Mouse (Mus musculus) thymus, postnatal 4 days (tissue): ENCODE data around the gene Fstl1.

Experiments
- DNase-seq: peaks from one replicate; pipeline ENCODE4 v3.0.0; 2021

Fstl1 gene

DNA sequence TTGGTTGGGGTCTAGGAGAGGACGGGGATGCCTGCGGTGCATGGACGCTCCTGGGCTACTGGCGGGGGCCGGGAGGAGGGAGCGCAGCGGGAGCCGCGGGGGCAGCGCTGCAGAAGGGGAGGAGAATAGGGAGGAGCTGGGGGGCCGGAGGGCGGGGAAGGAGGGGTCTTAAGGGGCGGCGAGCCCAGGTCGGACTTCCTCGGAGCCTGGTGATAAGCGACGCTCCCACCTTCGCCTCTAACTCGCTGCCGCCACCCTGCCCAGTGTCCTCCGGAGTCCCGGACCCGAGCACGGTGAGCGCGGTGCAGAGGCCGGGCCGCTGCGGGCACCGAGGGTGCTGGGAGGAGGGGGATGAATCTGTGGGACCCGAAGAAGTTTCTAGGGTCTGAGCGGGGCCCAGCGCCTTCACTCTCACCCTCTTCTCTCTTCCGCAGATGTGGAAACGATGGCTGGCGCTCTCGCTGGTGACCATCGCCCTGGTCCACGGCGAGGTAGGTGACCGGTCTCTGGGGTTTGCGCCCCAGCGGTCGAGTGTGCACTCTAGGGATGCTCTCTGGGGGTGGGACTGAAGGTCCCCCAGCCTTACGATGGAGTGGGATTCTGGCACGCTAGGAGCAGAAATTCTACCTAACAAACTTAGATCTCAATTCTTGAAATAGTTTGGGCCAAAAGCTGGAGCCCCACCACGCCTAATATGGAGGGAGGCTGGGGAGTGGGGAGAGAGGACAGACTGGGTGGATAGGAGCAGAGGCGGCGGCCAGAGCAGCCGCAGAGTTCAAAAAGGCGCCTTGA lies at the start of gene Fstl1:
Fstl1 (plus strand) TSS at position 14 of the 792 bp plus-strand sequence.
- peak; percentile 14 for DNase-seq

GRCm38 (mm10) chr16:37728674-37729073 lies 48.0 kb upstream of the Fstl1 start:
- DNase-seq: no peak

- no peak for DNase-seq
Observed at GRCm38 (mm10) chr16:37729381-37730150, 47.1 kb upstream of the Fstl1 start.

DNA sequence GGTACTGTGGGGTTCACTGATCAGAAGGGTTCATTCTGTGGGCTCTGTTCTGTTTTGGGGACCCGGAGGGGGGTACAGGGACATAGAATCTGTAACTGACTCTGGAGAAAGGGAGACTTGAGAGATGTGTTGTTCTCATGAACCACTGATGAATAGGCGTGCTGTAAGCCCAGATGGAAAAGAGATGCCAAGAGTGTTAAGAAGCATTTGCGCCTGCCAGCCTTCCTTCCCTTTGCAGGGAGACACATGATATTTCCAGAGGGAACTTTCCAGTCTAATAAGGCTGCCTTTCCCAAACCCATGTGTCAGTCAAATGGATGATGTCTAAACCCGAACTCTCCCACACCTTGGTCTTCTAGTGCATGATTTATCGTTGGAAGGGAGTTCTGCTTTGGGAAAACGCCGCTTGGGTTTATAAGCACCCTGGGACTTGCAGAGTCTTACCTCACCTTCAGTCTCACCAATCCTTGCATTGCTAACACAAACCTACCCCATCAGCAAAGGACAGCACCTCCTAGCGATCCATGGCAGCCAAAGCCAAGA lies 46.3 kb upstream of the Fstl1 start:
- DNase-seq: no peak

DNA sequence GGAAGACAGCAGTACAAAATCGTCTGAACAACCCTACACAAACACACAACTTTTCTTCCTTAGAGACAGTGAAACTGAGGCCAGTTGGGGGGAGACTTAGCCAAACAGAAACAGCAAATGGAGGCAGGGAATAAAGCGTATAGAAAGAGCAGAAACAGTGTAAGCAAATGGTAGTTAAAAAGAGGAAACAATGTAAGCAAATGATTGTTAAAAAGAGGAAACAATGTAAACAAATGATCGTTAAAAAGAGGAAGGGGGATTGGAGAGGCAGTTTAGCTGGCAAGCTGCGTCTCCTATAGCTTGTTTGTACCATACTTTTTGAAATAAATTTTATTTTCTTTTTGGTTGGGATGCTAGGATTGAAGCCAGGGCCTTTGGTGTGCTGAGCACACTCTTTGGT lies 45.2 kb upstream of the Fstl1 start:
- no peak for DNase-seq

GRCm38 (mm10) chr16:37732023-37732761 lies 44.5 kb upstream of the Fstl1 start:
- DNase-seq: no peak

DNA sequence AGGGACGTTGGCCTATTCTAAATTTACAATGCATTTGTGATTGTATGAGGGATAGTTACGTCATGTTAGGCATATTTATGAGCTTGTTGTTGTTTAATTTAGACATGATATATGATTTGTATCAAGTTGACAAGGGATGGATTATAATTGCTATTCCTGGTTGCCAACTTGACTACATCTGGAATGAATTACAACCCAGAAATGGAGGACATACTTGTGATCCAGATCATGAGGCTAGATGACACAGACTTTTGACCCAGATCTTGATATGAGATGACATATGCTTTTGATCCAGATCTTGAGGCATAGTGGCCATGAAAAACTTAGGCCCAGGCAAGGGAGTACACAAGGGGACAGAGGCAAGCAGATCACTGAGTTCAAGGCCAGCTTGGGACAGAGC lies 36.6 kb upstream of the Fstl1 start:
- no peak for DNase-seq

DNA sequence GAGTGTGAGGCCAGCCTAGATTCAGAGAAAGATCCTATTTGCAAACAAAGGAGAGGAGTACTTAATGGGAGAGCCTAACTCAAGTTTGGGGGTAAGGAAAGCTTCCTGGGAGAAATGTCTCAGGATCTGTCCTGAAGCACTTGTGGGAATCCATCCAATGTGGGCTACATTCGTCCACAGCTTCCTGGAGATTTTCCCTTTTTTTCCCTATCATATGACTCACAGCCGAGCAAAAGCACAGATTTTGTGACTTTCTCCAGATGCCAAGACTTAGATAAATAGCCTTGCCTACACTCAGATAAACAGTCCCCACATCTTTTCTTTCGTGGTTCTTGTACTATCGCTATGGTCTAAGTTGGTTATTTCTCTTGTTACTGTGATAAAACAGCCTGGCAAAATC lies 34.4 kb upstream of the Fstl1 start:
- no peak for DNase-seq

GRCm38 (mm10) chr16:37752876-37753275 lies 23.8 kb upstream of the Fstl1 start:
- no peak for DNase-seq

- no peak for DNase-seq
Observed at GRCm38 (mm10) chr16:37753809-37754208, 22.9 kb upstream of the Fstl1 start.

DNA sequence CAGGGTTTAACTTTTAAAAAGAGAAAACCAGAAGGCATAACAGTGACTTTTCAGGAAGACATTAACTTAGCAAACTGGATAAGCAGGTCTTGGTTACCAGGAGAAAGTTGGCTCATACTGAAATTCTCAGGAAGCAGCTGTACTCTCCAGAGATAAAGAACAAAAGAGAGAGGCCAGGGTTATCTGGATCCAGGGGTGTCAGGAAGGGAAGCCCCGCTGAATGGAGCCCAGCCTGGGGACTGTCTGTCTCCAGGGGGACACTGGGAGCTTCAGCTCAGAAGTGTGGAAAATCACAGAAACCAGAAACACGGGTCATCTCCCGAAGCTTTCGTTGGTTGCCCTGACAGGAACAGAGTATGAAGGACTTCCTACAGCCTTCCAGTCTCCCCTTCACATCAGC lies 22.2 kb upstream of the Fstl1 start:
- DNase-seq: no peak

- DNase-seq: no peak
Observed at GRCm38 (mm10) chr16:37757223-37757622, 19.4 kb upstream of the Fstl1 start.

GRCm38 (mm10) chr16:37763797-37764196 lies 12.9 kb upstream of the Fstl1 start:
- DNase-seq: no peak

DNA sequence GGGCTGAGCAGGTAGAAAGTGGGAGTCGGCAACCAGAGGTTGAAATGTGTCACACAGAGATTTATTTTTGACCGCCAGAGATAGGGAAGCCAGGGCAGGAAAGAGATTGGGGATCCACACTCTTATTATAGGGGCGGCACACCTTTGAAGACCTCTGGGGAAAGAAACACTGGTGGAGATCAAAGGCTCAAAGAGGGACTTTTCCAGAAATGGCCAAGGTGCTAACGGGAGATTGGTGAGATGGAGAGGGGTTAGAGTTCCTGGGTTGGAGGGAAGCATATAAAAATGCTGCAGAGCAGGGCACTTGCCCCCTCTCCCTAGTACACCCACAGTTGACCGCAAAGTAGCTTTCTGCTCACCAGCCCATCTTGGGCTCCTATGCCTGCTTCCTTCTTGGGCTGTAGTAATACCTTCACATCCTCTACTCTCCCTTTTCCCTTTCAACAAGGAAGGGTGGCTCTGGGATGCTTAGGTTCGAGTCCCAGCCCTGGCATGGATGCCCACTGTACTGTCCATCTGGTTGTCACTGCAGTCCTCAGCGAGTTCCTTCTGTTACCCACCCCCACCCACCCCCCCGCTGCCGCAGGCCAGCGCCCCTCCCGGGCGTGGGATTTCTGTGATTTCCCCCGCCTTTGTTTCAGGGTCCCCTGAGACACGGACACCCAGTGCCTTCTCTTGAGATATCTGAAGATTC lies 360 bp upstream of the Fstl1 start:
- DNase-seq: no peak

DNA sequence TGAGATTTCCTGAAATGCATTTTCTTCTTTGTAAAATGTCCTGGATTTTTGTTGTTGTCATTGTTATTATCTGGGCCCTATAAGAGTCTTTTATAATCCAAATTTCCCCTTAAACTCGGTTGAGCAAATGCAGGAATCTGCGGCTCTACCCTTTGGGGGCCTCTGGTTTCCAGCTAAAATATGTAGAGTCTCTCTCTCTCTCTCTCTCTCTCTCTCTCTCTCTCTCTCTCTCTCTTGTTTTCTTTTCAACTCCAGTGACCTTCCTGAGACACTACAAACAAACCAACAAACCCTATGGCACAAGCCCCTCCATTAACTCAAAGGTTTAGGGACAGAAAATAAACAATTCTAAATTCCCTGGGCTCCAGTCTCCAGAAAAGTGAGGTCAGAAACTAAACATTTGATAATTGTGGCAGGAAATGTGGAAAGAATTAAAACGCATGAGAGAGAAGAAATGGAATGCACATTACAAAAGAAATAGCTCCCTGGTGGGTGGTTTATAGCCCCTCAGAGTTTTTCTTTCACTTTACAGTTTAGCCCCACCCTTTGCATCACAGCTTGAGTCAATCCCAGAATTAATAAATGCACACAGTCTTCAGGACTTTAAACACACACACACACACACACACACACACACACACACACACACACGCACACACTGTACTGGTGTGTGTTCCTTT lies 1.3 kb downstream of the Fstl1 start:
- DNase-seq: no peak

GRCm38 (mm10) chr16:37778529-37778928 lies 1.9 kb downstream of the Fstl1 start:
- no peak for DNase-seq

GRCm38 (mm10) chr16:37779651-37780280 lies 3.1 kb downstream of the Fstl1 start:
- DNase-seq: no peak

DNA sequence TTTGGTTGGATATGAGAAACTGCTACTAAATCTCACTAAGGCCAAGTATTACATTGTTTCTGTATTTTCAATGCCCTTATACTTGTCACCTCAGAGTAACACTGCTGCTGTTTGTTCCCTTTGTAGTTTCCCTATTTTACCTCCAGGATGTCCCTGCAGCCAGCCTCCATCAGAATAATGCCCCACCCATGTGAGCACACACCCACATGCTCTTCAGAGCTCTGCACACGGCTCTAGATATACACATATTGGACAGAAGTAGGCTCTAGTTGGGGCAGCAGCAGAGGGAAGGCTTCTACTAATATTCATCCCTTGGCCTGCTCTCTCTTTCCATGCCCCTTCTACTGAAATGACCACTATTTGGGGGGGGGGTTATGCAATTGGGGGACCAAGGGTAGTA lies 3.7 kb downstream of the Fstl1 start:
- DNase-seq: no peak

DNA sequence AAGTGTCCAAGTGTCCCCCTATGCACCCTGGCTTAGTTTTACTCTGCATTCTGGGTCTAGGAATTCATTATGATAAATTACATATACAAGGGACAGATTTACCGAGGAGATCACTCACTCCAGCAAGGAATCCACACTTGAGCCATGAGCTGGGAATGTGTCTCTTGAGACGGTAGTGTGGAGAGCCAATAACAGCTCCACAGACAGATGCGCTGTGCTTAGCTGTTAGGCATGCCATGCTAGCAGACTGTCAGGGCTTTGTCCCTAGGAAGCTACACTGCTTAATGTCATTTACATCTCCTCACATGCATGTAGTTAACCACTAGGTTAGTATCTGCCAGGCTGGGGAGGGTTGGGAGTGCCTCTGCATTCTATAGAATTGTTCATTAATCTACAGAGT lies 4.2 kb downstream of the Fstl1 start:
- no peak for DNase-seq

GRCm38 (mm10) chr16:37784526-37784925 lies 7.9 kb downstream of the Fstl1 start:
- DNase-seq: no peak

DNA sequence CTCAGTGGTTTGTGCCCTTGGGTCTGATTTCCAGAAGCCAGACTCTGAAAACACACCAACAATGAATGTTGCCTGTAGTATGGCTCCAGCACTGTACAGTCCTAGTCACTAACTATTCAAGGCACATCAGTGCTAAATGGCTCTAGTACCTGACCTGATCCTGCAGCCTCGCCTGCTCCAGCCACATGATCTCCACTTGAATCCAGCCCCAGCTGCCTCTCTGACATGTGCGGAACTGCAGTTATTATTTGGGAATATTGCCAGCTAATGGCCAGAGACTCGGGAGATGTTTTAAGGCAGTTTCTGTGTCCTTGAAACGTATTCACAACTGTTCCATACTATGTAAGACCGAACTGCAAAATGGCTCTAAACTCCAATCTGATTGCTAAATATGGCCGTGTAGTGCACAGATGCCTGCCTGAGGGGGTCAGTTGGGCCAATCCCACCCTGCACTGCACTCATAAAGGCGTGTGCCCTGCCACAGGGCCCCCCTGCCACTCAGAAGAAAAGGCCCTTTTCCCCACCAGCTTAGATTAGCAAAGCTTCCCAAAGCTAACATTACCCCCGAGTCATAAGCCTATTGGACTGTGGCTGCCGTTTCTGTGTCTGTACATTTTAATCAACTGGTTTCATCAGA lies 11.0 kb downstream of the Fstl1 start:
- DNase-seq: no peak
